ENCODE assay signal across 21 mouse cellular contexts in genomic region chr6:37397973-37398372, GRCm38 (mm10). TPM values are rescaled to one million over a fixed set of nuclear protein-coding genes. Genes with fewer than 3 reads are reported as not detected.
DNase-seq lines count a peak whose midpoint lies in the region; ATAC-seq and TF ChIP-seq lines count a peak whose summit lies in the region.
"Had no signal": no experiment of that assay in that cellular context is flagged by ENCODE, and none has a peak within 500 bp of the region (broad histone marks: within the 10 kb centered on the region; RNA-seq: fewer than 3 reads in every experiment).

No protein-coding gene starts in this region.

- WGBS in liver, adult 2 months: 6% methylated on average over 9 of the region's 9 CpGs
- 29% methylated on average over 9 of the region's 9 CpGs for WGBS in intestine, postnatal 0 days

- no peak for TF ChIP-seq POLR2A in liver, adult 2 months (IDR thresholded peaks at IDR 0.05; ENCODE audit: extremely low read depth, insufficient read depth, low read length)

- no peak for TF ChIP-seq CTCF in liver, adult 2 months (IDR thresholded peaks at IDR 0.05; ENCODE audit: low read depth, low read length)
- no peak for TF ChIP-seq CTCF in intestine, postnatal 0 days (IDR thresholded peaks at IDR 0.05; ENCODE audit: low read depth)

- no peak overlapping the region for H3K9ac ChIP-seq in liver, adult 2 months (ENCODE audit: low read depth, low read length)
- H3K9ac ChIP-seq in intestine, postnatal 0 days (ENCODE audit: low read depth, low read length): no peak overlapping the region
- H3K9ac ChIP-seq: forebrain, embryonic 15.5 days; hindbrain, embryonic 15.5 days had no signal

- H3K27ac ChIP-seq in liver, adult 2 months (replicated peaks; ENCODE audit: insufficient read depth, low read depth, low read length): peak overlapping the region; percentile 48
- H3K27ac ChIP-seq in intestine, postnatal 0 days (ENCODE audit: low read depth, low read length): peak overlapping the region; percentile 46
- H3K27ac ChIP-seq: embryonic facial prominence, embryonic 12.5 days; forebrain, embryonic 15.5 days; hindbrain, embryonic 15.5 days had no signal

- peaks cover 28% of the 10 kb centered on the region for H3K4me1 ChIP-seq in liver, adult 2 months (ENCODE audit: control insufficient read depth, insufficient read depth, low read length)
- peaks cover 12% of the 10 kb centered on the region; the same call in 1 of the 2 replicates for H3K4me1 ChIP-seq in intestine, postnatal 0 days (replicated peaks; ENCODE audit: control insufficient read depth, insufficient read depth, low read length)
- H3K4me1 ChIP-seq: forebrain, embryonic 15.5 days; hindbrain, embryonic 15.5 days had no signal

- H3K9me3 ChIP-seq in intestine, postnatal 0 days (ENCODE audit: control insufficient read depth): no peaks in the 10 kb centered on the region
- H3K9me3 ChIP-seq: embryonic facial prominence, embryonic 12.5 days; forebrain, embryonic 15.5 days; heart, embryonic 12.5 days; hindbrain, embryonic 15.5 days had no signal

- DNase-seq in adrenal gland, adult 2 months: peak; percentile 43
- DNase-seq in adrenal gland, adult 18-20 months (ENCODE audit: low spot score in 2 of 2): no peak
- peak; percentile 93 for DNase-seq in liver, adult 2 months (ENCODE audit: extremely low read depth, low read depth, low spot score)
- no peak for DNase-seq in liver
- no peak for DNase-seq in lung, postnatal 10 days
- DNase-seq in layer of hippocampus, adult 9-10 months (ENCODE audit: low spot score): no peak
- DNase-seq: adrenal gland, postnatal 14 days; cerebellum, adult 11-12 months; cerebellum, adult 9-10 months; cerebellum, postnatal 25 days; gastrocnemius, postnatal 36 days; heart, adult 11 months; heart, postnatal 36 days had no signal

- no peak overlapping the region for H3K4me3 ChIP-seq in liver, adult 2 months (ENCODE audit: insufficient read depth, low read depth, low read length)
- H3K4me3 ChIP-seq in intestine, postnatal 0 days (ENCODE audit: low read depth, low read length): no peak overlapping the region
- H3K4me3 ChIP-seq: embryonic facial prominence, embryonic 12.5 days; forebrain, embryonic 15.5 days; heart, embryonic 12.5 days; hindbrain, embryonic 15.5 days had no signal

- no peaks in the 10 kb centered on the region for H3K36me3 ChIP-seq in liver, adult 2 months (ENCODE audit: control insufficient read depth, insufficient read depth, low read length)
- H3K36me3 ChIP-seq in intestine, postnatal 0 days (ENCODE audit: control insufficient read depth, insufficient read depth): 0 out of 2 replicates have a peak, but pooled peaks cover 5% of the 10 kb centered on the region
- H3K36me3 ChIP-seq: forebrain, embryonic 15.5 days; heart, embryonic 12.5 days; hindbrain, embryonic 15.5 days had no signal

- H3K27me3 ChIP-seq in liver, adult 2 months (ENCODE audit: control insufficient read depth, insufficient read depth, low read length): no peaks in the 10 kb centered on the region
- H3K27me3 ChIP-seq in intestine, postnatal 0 days (replicated peaks; ENCODE audit: control insufficient read depth, insufficient read depth, low read length): no peaks in the 10 kb centered on the region
- H3K27me3 ChIP-seq: embryonic facial prominence, embryonic 12.5 days; forebrain, embryonic 15.5 days; heart, embryonic 12.5 days; hindbrain, embryonic 15.5 days; Patski had no signal

- peaks cover 5% of the 10 kb centered on the region; the same call in 1 of the 2 replicates for H3K79me2 ChIP-seq in liver, adult 2 months (ENCODE audit: control insufficient read depth, insufficient read depth, low read length)

- peak; percentile 58 for ATAC-seq in intestine, postnatal 0 days
- ATAC-seq: activated CD4-positive, CD25-positive, alpha-beta regulatory T cell, adult 4 months; forebrain, embryonic 15.5 days; Patski had no signal

- H3K4me2 ChIP-seq in intestine, postnatal 0 days (replicated peaks; ENCODE audit: low read depth): no peak overlapping the region
- H3K4me2 ChIP-seq: embryonic facial prominence, embryonic 12.5 days; forebrain, embryonic 15.5 days; hindbrain, embryonic 15.5 days had no signal

RNA-seq across cellular contexts. Expression of gene Creb3l2, which starts 44.0 kb away (rescaled TPM):
- 10 to 100 TPM; 69.4 to 85.5 TPM for total RNA-seq in adrenal gland, adult 2 months (2021)
- 36.9 and 48.4 TPM in 2 replicates for polyA plus RNA-seq in adrenal gland, adult 2 months (2012; rRNA removed)
- 10 to 100 TPM; 60.1 to 71.2 TPM for total RNA-seq in adrenal gland, adult 18-20 months (2021)
- total RNA-seq in liver, adult 2 months (2014; rRNA removed): 2.7 and 4.4 TPM in 2 replicates
- polyA plus RNA-seq in liver, adult 2 months (2012; rRNA removed): 5.1 and 6.6 TPM in 2 replicates
- polyA plus RNA-seq in intestine, postnatal 0 days (2015; fragmentation: Nextera tagmentation; extraction: Ambion mirVana): 9.9 and 10.0 TPM in 2 replicates
- total RNA-seq: MEL had no signal

Comparison
In these comparisons a context has a peak if more than half of its experiments do, and no peak if none do; other contexts are left out.
1. DNase-seq: peak in adrenal gland, adult 2 months (single experiment) and liver, adult 2 months (single experiment); none in adrenal gland, adult 18-20 months (0 of 2), liver (single experiment), lung, postnatal 10 days (single experiment) and layer of hippocampus, adult 9-10 months (single experiment).
2. RNA of gene Creb3l2, which starts 44.0 kb away (total RNA-seq): 69.4 to 85.5 TPM in adrenal gland, adult 2 months and 60.1 to 71.2 TPM in adrenal gland, adult 18-20 months; 2.7 to 4.4 TPM in liver, adult 2 months; every median in the first group is over 10 times any median in the second.